Mouse (Mus musculus) right cerebral cortex, adult 2 months (tissue): ENCODE data around the gene Cnbp.

ENCODE experiments used
- DNase-seq, 2 experiments: peaks; one replicate each; pipeline ENCODE4 v3.0.0; 2021 to 2022; ENCODE audit warnings: low spot score in 2 of 2

Gene Cnbp

GRCm38 (mm10) chr6:87850155-87850899 lies 579 bp downstream of the Cnbp start:
- no peak for DNase-seq

GRCm38 (mm10) chr6:87849780-87850154 lies 1.1 kb downstream of the Cnbp start:
- no peak for DNase-seq

GRCm38 (mm10) chr6:87846813-87847212 lies 4.1 kb downstream of the Cnbp start:
- DNase-seq: no peak

GRCm38 (mm10) chr6:87845031-87845695 lies 5.7 kb downstream of the Cnbp start:
- DNase-seq: no peak

GRCm38 (mm10) chr6:87842254-87842653 lies 8.7 kb downstream of the Cnbp start:
- no peak for DNase-seq

- no peak for DNase-seq
Measured at GRCm38 (mm10) chr6:87841635-87842034, 9.3 kb downstream of the Cnbp start.

GRCm38 (mm10) chr6:87839797-87840341 lies 11.0 kb downstream of the Cnbp start:
- DNase-seq: no peak

GRCm38 (mm10) chr6:87838551-87839197 lies 12.2 kb downstream of the Cnbp start, which contains the start of gene Isy1:
Gene Isy1 (minus strand): TSS chr6:87838798.
- DNase-seq: peak; percentile 97 to 98

GRCm38 (mm10) chr6:87835695-87836094 lies 15.2 kb downstream of the Cnbp start, which contains the start of gene Gm45140:
Gene Gm45140 (minus strand): TSS chr6:87835795.
- no peak for DNase-seq

- DNase-seq: no peak
Measured at GRCm38 (mm10) chr6:87820366-87820765, 30.5 kb downstream of the Cnbp start.

- no peak for DNase-seq
Measured at GRCm38 (mm10) chr6:87814486-87814885, 36.4 kb downstream of the Cnbp start.

- DNase-seq: no peak
Measured at GRCm38 (mm10) chr6:87812656-87813055, 38.2 kb downstream of the Cnbp start.

GRCm38 (mm10) chr6:87811675-87812338 lies 39.1 kb downstream of the Cnbp start, which contains the start of gene Rab43:
Gene Rab43 (minus strand): TSS chr6:87812164.
- DNase-seq: peak; percentile 83 to 86

- DNase-seq: peak; percentile 60 to 71
Measured at GRCm38 (mm10) chr6:87810713-87811669, 39.9 kb downstream of the Cnbp start.

GRCm38 (mm10) chr6:87810311-87810710 lies 40.6 kb downstream of the Cnbp start:
- DNase-seq: no peak

- no peak for DNase-seq
Measured at GRCm38 (mm10) chr6:87809651-87810161, 41.2 kb downstream of the Cnbp start.

- DNase-seq: no peak
Measured at GRCm38 (mm10) chr6:87809144-87809543, 41.8 kb downstream of the Cnbp start.

- no peak for DNase-seq
Measured at GRCm38 (mm10) chr6:87808521-87808920, 42.4 kb downstream of the Cnbp start.

GRCm38 (mm10) chr6:87807735-87808440 lies 43.0 kb downstream of the Cnbp start:
- DNase-seq: no peak

GRCm38 (mm10) chr6:87806857-87807256 lies 44.0 kb downstream of the Cnbp start:
- no peak for DNase-seq
